Mouse (Mus musculus): ENCODE results near the gene Lif. TPM values are rescaled to one million over a fixed set of nuclear protein-coding genes. Genes with fewer than 3 reads are reported as not detected.

Gene Lif
- total and polyA plus RNA-seq, 3 experiments: 0.27 to 0.31 TPM; not detected in 1

DNA sequence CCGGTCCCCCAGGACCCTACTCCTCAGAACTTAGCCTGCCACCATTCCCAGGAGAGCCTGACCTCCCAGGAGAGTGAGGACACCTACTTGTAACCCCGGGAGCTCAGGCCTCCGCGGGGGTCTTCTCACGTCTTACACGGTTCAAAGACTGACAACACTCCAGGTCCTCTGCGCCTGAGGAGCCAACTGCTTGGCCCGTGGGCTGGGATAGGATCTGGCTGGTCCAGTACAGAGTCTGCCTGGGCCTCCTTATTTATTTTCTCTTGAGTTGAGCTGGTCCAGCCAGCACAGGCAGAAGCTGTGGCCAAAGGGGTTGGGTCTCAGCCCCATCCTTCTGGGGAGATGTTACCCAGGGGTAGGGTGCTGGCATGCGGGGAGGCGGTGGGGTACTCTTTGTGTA is 42.3 kb upstream of the Lif start:
- no peak for DNase-seq (ENCODE audit: low read depth, low spot score)
- peaks cover 2 to 3% of the 10 kb centered on the region in 2 experiments; a peak in 2 of 4 replicates for H3K36me3 ChIP-seq (ENCODE audit: control insufficient read depth in 1 of 2, insufficient read depth in 2 of 2, low read length in 2 of 2)

DNA sequence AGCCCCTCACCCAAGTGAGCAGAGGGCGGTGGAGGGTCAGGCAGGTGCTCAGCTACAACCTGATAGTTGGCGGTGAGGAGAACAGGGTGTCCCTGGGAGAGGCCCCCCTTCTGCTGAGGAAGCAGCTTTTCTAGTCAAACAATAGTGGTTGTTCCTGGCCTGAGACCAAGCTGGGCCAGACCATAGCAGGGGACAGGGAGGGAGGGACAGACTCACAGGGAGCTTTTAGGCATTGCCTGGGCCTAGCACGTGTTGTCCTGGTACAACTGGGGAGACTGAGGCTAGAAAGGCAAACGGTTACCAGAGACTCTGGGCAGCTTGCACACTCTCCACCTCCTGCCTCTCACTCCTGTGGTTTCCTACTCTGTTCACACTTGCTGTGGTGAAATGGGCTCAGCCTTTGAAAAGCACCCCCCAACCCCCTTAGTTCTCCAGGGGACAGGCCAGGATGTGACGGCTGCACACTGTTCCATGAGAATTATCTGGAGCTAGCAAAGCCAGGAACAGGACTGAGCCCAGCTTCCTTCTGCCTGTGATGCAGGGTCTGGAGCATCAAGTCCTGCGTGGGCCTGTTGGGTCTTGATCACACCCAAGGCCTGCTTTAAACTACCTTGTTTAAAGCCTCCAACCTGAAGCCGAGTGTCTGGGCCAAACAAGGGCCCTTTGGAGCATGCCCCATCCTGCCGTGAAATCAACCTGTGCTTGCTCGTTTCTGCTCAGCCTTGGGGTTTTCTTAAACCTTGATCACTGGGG is 40.9 kb upstream of the Lif start:
- Histone ChIP-seq H3K9ac (ENCODE audit: control insufficient read depth, low read depth, low read length, poor library complexity, severe bottlenecking) (no peak overlapping the region), H3K36me3 (ENCODE audit: control insufficient read depth in 1 of 2, insufficient read depth in 2 of 2, low read length in 2 of 2) (peaks cover 0 to 3% of the 10 kb centered on the region in 2 experiments; a peak in 1 of 4 replicates), H3K79me2 (ENCODE audit: control insufficient read depth, insufficient read depth, low read length, poor library complexity) (no peaks in the 10 kb centered on the region; the same call in 1 of the 2 replicates), H3K27ac (ENCODE audit: control insufficient read depth, low read depth, low read length) (no peak overlapping the region), H3K9me3 (replicated peaks; ENCODE audit: insufficient read depth, low read length) (no peaks in the 10 kb centered on the region), H3K4me1 (ENCODE audit: control insufficient read depth in 1 of 2, insufficient read depth in 2 of 2, low read length in 2 of 2) (peaks cover 0 to 11% of the 10 kb centered on the region in 2 experiments; a peak in 3 of 4 replicates), H3K27me3 (ENCODE audit: control insufficient read depth in 1 of 2, insufficient read depth in 2 of 2, low read length in 2 of 2) (no peaks in the 10 kb centered on the region), H3K4me3 (ENCODE audit: control insufficient read depth in 1 of 2, insufficient read depth in 1 of 2, low read depth in 2 of 2, low read length in 2 of 2) (no peak overlapping the region)
- TF ChIP-seq TCF12 (IDR thresholded peaks at IDR 0.05; ENCODE audit: low read depth, low read length) (no peak), POLR2AphosphoS2 (IDR thresholded peaks at IDR 0.05; ENCODE audit: low read length) (no peak), RAD21 (IDR thresholded peaks at IDR 0.05; ENCODE audit: low read depth, low read length) (no peak), NRF1 (IDR thresholded peaks at IDR 0.05; ENCODE audit: insufficient read depth, low read depth, low read length, poor library complexity, severe bottlenecking) (no peak), POLR2A (IDR thresholded peaks at IDR 0.05; ENCODE audit: control insufficient read depth in 1 of 2, insufficient read depth in 1 of 2, low read depth in 1 of 2, low read length in 2 of 2, poor library complexity in 1 of 2) (no peak), E2F4 (IDR thresholded peaks at IDR 0.05; ENCODE audit: borderline replicate concordance, low read depth, low read length) (no peak), HCFC1 (IDR thresholded peaks at IDR 0.05; ENCODE audit: low read depth, low read length) (no peak), EP300 (IDR thresholded peaks at IDR 0.05; ENCODE audit: low read depth in 1 of 2, low read length in 2 of 2) (no peak), TBP (IDR thresholded peaks at IDR 0.05; ENCODE audit: low read depth, low read length) (no peak), BHLHE40 (IDR thresholded peaks at IDR 0.05; ENCODE audit: borderline replicate concordance, low read depth, low read length) (no peak), MAX (IDR thresholded peaks at IDR 0.05; ENCODE audit: low read length) (no peak), MAFK (IDR thresholded peaks at IDR 0.05; ENCODE audit: borderline replicate concordance, low read depth, low read length) (no peak), ZKSCAN1 (IDR thresholded peaks at IDR 0.05; ENCODE audit: low read depth, low read length) (no peak), ELF1 (IDR thresholded peaks at IDR 0.05; ENCODE audit: low read depth, low read length) (no peak), NELFE (IDR thresholded peaks at IDR 0.05; ENCODE audit: low read depth, low read length) (no peak), UBTF (IDR thresholded peaks at IDR 0.05; ENCODE audit: borderline replicate concordance, insufficient read depth, low read depth, low read length) (no peak), ZNF384 (IDR thresholded peaks at IDR 0.05; ENCODE audit: low read depth, low read length) (no peak)
- DNase-seq (ENCODE audit: low read depth, low spot score): no peak

More for the DNA sequence above, 42.3 kb upstream of the Lif start:
- Histone ChIP-seq H3K27me3 (ENCODE audit: control insufficient read depth in 1 of 2, insufficient read depth in 2 of 2, low read length in 2 of 2) (no peaks in the 10 kb centered on the region), H3K79me2 (ENCODE audit: control insufficient read depth, insufficient read depth, low read length, poor library complexity) (no peaks in the 10 kb centered on the region; the same call in 1 of the 2 replicates), H3K9me3 (replicated peaks; ENCODE audit: insufficient read depth, low read length) (no peaks in the 10 kb centered on the region), H3K9ac (ENCODE audit: control insufficient read depth, low read depth, low read length, poor library complexity, severe bottlenecking) (no peak overlapping the region), H3K4me3 (ENCODE audit: control insufficient read depth in 1 of 2, insufficient read depth in 1 of 2, low read depth in 2 of 2, low read length in 2 of 2) (no peak overlapping the region), H3K27ac (ENCODE audit: control insufficient read depth, low read depth, low read length) (no peak overlapping the region), H3K4me1 (ENCODE audit: control insufficient read depth in 1 of 2, insufficient read depth in 2 of 2, low read length in 2 of 2) (peaks cover 0 to 11% of the 10 kb centered on the region in 2 experiments; a peak in 3 of 4 replicates)
- no peak for TF ChIP-seq GATA1 (IDR thresholded peaks at IDR 0.05; ENCODE audit: low read depth, low read length)
- TF ChIP-seq CHD1 (IDR thresholded peaks at IDR 0.05; ENCODE audit: low read depth, low read length): no peak
- no peak for TF ChIP-seq TAL1 (IDR thresholded peaks at IDR 0.05; ENCODE audit: low read length)
- TF ChIP-seq MAZ (IDR thresholded peaks at IDR 0.05; ENCODE audit: low read depth, low read length): no peak
- TF ChIP-seq SMC3 (IDR thresholded peaks at IDR 0.05; ENCODE audit: low read depth, low read length): no peak
- TF ChIP-seq TCF12 (IDR thresholded peaks at IDR 0.05; ENCODE audit: low read depth, low read length): no peak
- TF ChIP-seq NELFE (IDR thresholded peaks at IDR 0.05; ENCODE audit: low read depth, low read length): no peak
- no peak for TF ChIP-seq RCOR1 (IDR thresholded peaks at IDR 0.05; ENCODE audit: low read depth, low read length)
- TF ChIP-seq POLR2A (IDR thresholded peaks at IDR 0.05; ENCODE audit: control insufficient read depth in 1 of 2, insufficient read depth in 1 of 2, low read depth in 1 of 2, low read length in 2 of 2, poor library complexity in 1 of 2): no peak
- no peak for TF ChIP-seq JUND (IDR thresholded peaks at IDR 0.05; ENCODE audit: low read depth, low read length)
- no peak for TF ChIP-seq MAX (IDR thresholded peaks at IDR 0.05; ENCODE audit: low read length)
- TF ChIP-seq ZKSCAN1 (IDR thresholded peaks at IDR 0.05; ENCODE audit: low read depth, low read length): no peak
- no peak for TF ChIP-seq MAFK (IDR thresholded peaks at IDR 0.05; ENCODE audit: borderline replicate concordance, low read depth, low read length)
- TF ChIP-seq ETS1 (IDR thresholded peaks at IDR 0.05; ENCODE audit: low read depth, low read length): no peak
- no peak for TF ChIP-seq ZC3H11A (IDR thresholded peaks at IDR 0.05; ENCODE audit: low read depth, low read length)
- TF ChIP-seq USF1 (IDR thresholded peaks at IDR 0.05; ENCODE audit: low read depth, low read length): no peak
- no peak for TF ChIP-seq UBTF (IDR thresholded peaks at IDR 0.05; ENCODE audit: borderline replicate concordance, insufficient read depth, low read depth, low read length)
- TF ChIP-seq BHLHE40 (IDR thresholded peaks at IDR 0.05; ENCODE audit: borderline replicate concordance, low read depth, low read length): no peak

All from MEL (cell line).